Mouse (Mus musculus): ENCODE data around the gene Nkx6-2.

GRCm38 (mm10) chr7:139530591-139531427 lies 51.8 kb downstream of the Nkx6-2 start:
- no peak for TF ChIP-seq CTCF (IDR thresholded peaks at IDR 0.05; ENCODE audit: borderline replicate concordance, insufficient read depth, low read length)
- no peak for TF ChIP-seq POLR2A (IDR thresholded peaks at IDR 0.05; ENCODE audit: low read depth, low read length)

All from embryonic fibroblast, embryonic 13.5 days (primary cell).